Mouse (Mus musculus) ovary, postnatal 10 days (tissue): ENCODE measurements around the gene Wnt3a.
"Not testable (repeated sequence)": the region's sequence is repeated elsewhere in the genome, so short reads cannot be mapped to it uniquely, and the experiment has no call there.

Source experiments
- DNase-seq: peaks from one replicate; pipeline ENCODE4 v3.0.0; 2022; ENCODE audit warnings: low spot score

Gene Wnt3a

GRCm38 (mm10) chr11:59218389-59218998 lies 72.1 kb downstream of the Wnt3a start:
- no peak for DNase-seq

GRCm38 (mm10) chr11:59216955-59217354 lies 73.6 kb downstream of the Wnt3a start:
- DNase-seq = no peak

GRCm38 (mm10) chr11:59212892-59213494 lies 77.6 kb downstream of the Wnt3a start:
- no peak for DNase-seq

GRCm38 (mm10) chr11:59212320-59212719 lies 78.2 kb downstream of the Wnt3a start:
- DNase-seq = not testable (repeated sequence)

- not testable (repeated sequence) for DNase-seq
Measured at GRCm38 (mm10) chr11:59211561-59211960, 79.0 kb downstream of the Wnt3a start.

GRCm38 (mm10) chr11:59210020-59210419 lies 80.5 kb downstream of the Wnt3a start:
- DNase-seq = no peak

GRCm38 (mm10) chr11:59209580-59209979 lies 81.0 kb downstream of the Wnt3a start:
- no peak for DNase-seq

GRCm38 (mm10) chr11:59209003-59209441 lies 81.5 kb downstream of the Wnt3a start:
- DNase-seq = no peak

- DNase-seq = peak; percentile 84
Measured at GRCm38 (mm10) chr11:59208153-59208831, 82.3 kb downstream of the Wnt3a start, which contains the start of gene 2310033P09Rik. 2310033P09Rik (plus strand) TSS chr11:59208321.

- peak; percentile 80 for DNase-seq
Measured at GRCm38 (mm10) chr11:59202081-59202995, 88.2 kb downstream of the Wnt3a start, which contains the start of gene Mrpl55. Mrpl55 (plus strand) TSS chr11:59202486.

- DNase-seq = no peak
Measured at GRCm38 (mm10) chr11:59201216-59202002, 89.1 kb downstream of the Wnt3a start.
